Comparison of ENCODE assay signal across 8 mouse cellular contexts in genomic region chr6:128425046-128425445, GRCm38 (mm10). TPM values are rescaled to one million over a fixed set of nuclear protein-coding genes. Genes with fewer than 3 reads are reported as not detected.
DNase-seq lines count a peak whose midpoint lies in the region; ATAC-seq and TF ChIP-seq lines count a peak whose summit lies in the region.

No protein-coding gene starts in this region.

- peak overlapping the region; percentile 74 for H3K9ac ChIP-seq in heart, embryonic 16.5 days (ENCODE audit: low read length)
- peak overlapping the region; percentile 86 for H3K9ac ChIP-seq in MEL (ENCODE audit: control insufficient read depth, low read depth, low read length, poor library complexity, severe bottlenecking)
- peak overlapping the region; percentile 60 for H3K9ac ChIP-seq in heart, postnatal 0 days (replicated peaks; ENCODE audit: low read depth, low read length)

- no peak for TF ChIP-seq CTCF in MEL (IDR thresholded peaks at IDR 0.05 in 2 of 3, conservative IDR thresholded peaks at IDR 0.05 in 1 of 3; ENCODE audit: control insufficient read depth in 1 of 3, insufficient read depth in 1 of 3, low read depth in 2 of 3, low read length in 3 of 3, poor library complexity in 1 of 3, severe bottlenecking in 1 of 3)
- TF ChIP-seq CTCF in heart, postnatal 0 days (IDR thresholded peaks at IDR 0.05; ENCODE audit: low read depth): no peak

- H3K4me1 ChIP-seq in heart, embryonic 16.5 days (ENCODE audit: control insufficient read depth, insufficient read depth, low read length): peaks cover 4% of the 10 kb centered on the region; the same call in 1 of the 2 replicates
- H3K4me1 ChIP-seq in MEL (ENCODE audit: control insufficient read depth in 1 of 2, insufficient read depth in 2 of 2, low read length in 2 of 2): peaks cover 9 to 11% of the 10 kb centered on the region in 2 experiments
- H3K4me1 ChIP-seq in heart, postnatal 0 days (ENCODE audit: control insufficient read depth, insufficient read depth): no peaks in the 10 kb centered on the region; the same call in 1 of the 2 replicates
- H3K4me1 ChIP-seq in midbrain, embryonic 10.5 days: peaks cover 9% of the 10 kb centered on the region

- peaks cover 14% of the 10 kb centered on the region for H3K36me3 ChIP-seq in heart, embryonic 16.5 days (ENCODE audit: control insufficient read depth, insufficient read depth)
- H3K36me3 ChIP-seq in MEL (ENCODE audit: control insufficient read depth in 1 of 2, insufficient read depth in 2 of 2, low read length in 2 of 2): peaks cover 6 to 16% of the 10 kb centered on the region in 2 experiments; a peak in 3 of 4 replicates
- peaks cover 16% of the 10 kb centered on the region for H3K36me3 ChIP-seq in heart, postnatal 0 days (replicated peaks; ENCODE audit: control insufficient read depth, insufficient read depth, low read length)
- H3K36me3 ChIP-seq in midbrain, embryonic 10.5 days: peaks cover 44% of the 10 kb centered on the region

- DNase-seq in heart, adult 18-20 months: no peak
- no peak for DNase-seq in MEL (ENCODE audit: low read depth, low spot score)
- DNase-seq in heart, postnatal 0 days (ENCODE audit: low spot score): no peak
- no peak for DNase-seq in midbrain, embryonic 10.5 days (ENCODE audit: low spot score)
- no peak for DNase-seq in adrenal gland, postnatal 4 days (ENCODE audit: low spot score in 2 of 2)
- no peak for DNase-seq in adrenal gland, postnatal 36 days
- no peak for DNase-seq in left cerebral cortex, adult 11 months (ENCODE audit: low spot score)

- H3K79me2 ChIP-seq in MEL (ENCODE audit: control insufficient read depth, insufficient read depth, low read length, poor library complexity): peaks cover 1% of the 10 kb centered on the region; the same call in 1 of the 2 replicates

- no peaks in the 10 kb centered on the region for H3K9me3 ChIP-seq in heart, embryonic 16.5 days (replicated peaks; ENCODE audit: control insufficient read depth, low read length)
- no peaks in the 10 kb centered on the region; the same call in 1 of the 2 replicates for H3K9me3 ChIP-seq in MEL (replicated peaks; ENCODE audit: insufficient read depth, low read length)
- H3K9me3 ChIP-seq in heart, postnatal 0 days (replicated peaks; ENCODE audit: control insufficient read depth, low read length): no peaks in the 10 kb centered on the region
- H3K9me3 ChIP-seq in midbrain, embryonic 10.5 days (replicated peaks): no peaks in the 10 kb centered on the region

- TF ChIP-seq EP300 in MEL (IDR thresholded peaks at IDR 0.05; ENCODE audit: low read depth in 1 of 2, low read length in 2 of 2): no peak
- TF ChIP-seq EP300 in heart, postnatal 0 days (IDR thresholded peaks at IDR 0.05; ENCODE audit: low read depth): no peak

- no peak for TF ChIP-seq POLR2A in MEL (IDR thresholded peaks at IDR 0.05; ENCODE audit: control insufficient read depth in 1 of 2, insufficient read depth in 1 of 2, low read depth in 1 of 2, low read length in 2 of 2, poor library complexity in 1 of 2)

- ATAC-seq in heart, embryonic 16.5 days (replicated peaks; ENCODE audit: extremely low read depth, insufficient read depth, low FRiP score): no peak
- ATAC-seq in heart, postnatal 0 days (ENCODE audit: insufficient read depth, low read depth): no peak

- 20% methylated on average over 9 of the region's 9 CpGs for whole genome bisulfite sequencing in heart, embryonic 16.5 days
- WGBS in heart, postnatal 0 days: 19% methylated on average over 9 of the region's 9 CpGs
- WGBS in midbrain, embryonic 10.5 days: 20% methylated on average over 9 of the region's 9 CpGs

- TF ChIP-seq RAD21 in MEL (IDR thresholded peaks at IDR 0.05; ENCODE audit: low read depth, low read length): no peak

- peak overlapping the region; percentile 88 for H3K27ac ChIP-seq in heart, embryonic 16.5 days (ENCODE audit: low read length)
- H3K27ac ChIP-seq in MEL (ENCODE audit: control insufficient read depth, low read depth, low read length): peak overlapping the region; percentile 98
- H3K27ac ChIP-seq in heart, postnatal 0 days (ENCODE audit: low read depth): peak overlapping the region; percentile 93
- peak overlapping the region; percentile 98 for H3K27ac ChIP-seq in midbrain, embryonic 10.5 days (replicated peaks)

- H3K4me3 ChIP-seq in heart, embryonic 16.5 days (ENCODE audit: low read length): peak overlapping the region; percentile 76
- peak overlapping the region; percentile 62 to 68 for H3K4me3 ChIP-seq in MEL (ENCODE audit: control insufficient read depth in 1 of 2, insufficient read depth in 1 of 2, low read depth in 2 of 2, low read length in 2 of 2)
- H3K4me3 ChIP-seq in heart, postnatal 0 days (ENCODE audit: low read depth, low read length): peak overlapping the region; percentile 63
- peak overlapping the region; percentile 73 for H3K4me3 ChIP-seq in midbrain, embryonic 10.5 days

- no peaks in the 10 kb centered on the region for H3K27me3 ChIP-seq in heart, embryonic 16.5 days (ENCODE audit: control insufficient read depth, insufficient read depth, low read length)
- H3K27me3 ChIP-seq in MEL (ENCODE audit: control insufficient read depth in 1 of 2, insufficient read depth in 2 of 2, low read length in 2 of 2): no peaks in the 10 kb centered on the region
- H3K27me3 ChIP-seq in heart, postnatal 0 days (ENCODE audit: control insufficient read depth, insufficient read depth, low read length): no peaks in the 10 kb centered on the region
- H3K27me3 ChIP-seq in midbrain, embryonic 10.5 days (ENCODE audit: low read depth, poor library complexity, severe bottlenecking): no peaks in the 10 kb centered on the region

- peak overlapping the region; percentile 77 for H3K4me2 ChIP-seq in heart, embryonic 16.5 days (ENCODE audit: low read depth, low read length)
- peak overlapping the region; percentile 66 for H3K4me2 ChIP-seq in heart, postnatal 0 days (ENCODE audit: low read depth, low read length)

RNA-seq across cellular contexts. Expression of gene Itfg2, which starts 0.3 kb away (rescaled TPM):
- 28.4 and 35.6 TPM in 2 replicates for polyA plus RNA-seq in heart, embryonic 16.5 days (2015; fragmentation: Nextera tagmentation; extraction: Ambion mirVana)
- 10 to 100 TPM; 17.0 to 22.0 TPM for total RNA-seq in heart, adult 18-20 months (2021)
- 16.6 and 17.8 TPM in 2 replicates for total RNA-seq in MEL (2012; rRNA removed)
- 10 to 100 TPM in 1 of 2 experiments, not detected in 1; 44.8 TPM for polyA plus RNA-seq in MEL (2012; ENCODE audit: insufficient read depth in 1 of 2, insufficient read length in 2 of 2, low read depth in 1 of 2, low replicate concordance in 2 of 2, missing spikeins in 1 of 2)
- total RNA-seq in heart, postnatal 0 days (2014; rRNA removed; ENCODE audit: low replicate concordance): 29.2 and 62.3 TPM in 2 replicates
- polyA plus RNA-seq in heart, postnatal 0 days (2015; fragmentation: Nextera tagmentation; extraction: Ambion mirVana): 22.0 and 22.6 TPM in 2 replicates
- polyA plus RNA-seq in midbrain, embryonic 10.5 days (2016; fragmentation: Nextera tagmentation; extraction: Ambion mirVana): 41.6 and 42.8 TPM in 2 replicates
- total RNA-seq in adrenal gland, postnatal 4 days (2021): 10 to 100 TPM; 30.8 to 43.9 TPM
- total RNA-seq in adrenal gland, postnatal 36 days (2021): 10 to 100 TPM; 23.8 to 28.6 TPM

RNA-seq across cellular contexts. Expression of gene Fkbp4, which starts 13.4 kb away (rescaled TPM):
- 281 and 301 TPM in 2 replicates for polyA plus RNA-seq in heart, embryonic 16.5 days (2015; fragmentation: Nextera tagmentation; extraction: Ambion mirVana)
- total RNA-seq in heart, adult 18-20 months (2021): 100 to 1,000 TPM; 352 to 419 TPM
- total RNA-seq in MEL (2012; rRNA removed): 332 and 333 TPM in 2 replicates
- polyA plus RNA-seq in MEL (2012; ENCODE audit: insufficient read depth in 1 of 2, insufficient read length in 2 of 2, low read depth in 1 of 2, low replicate concordance in 2 of 2, missing spikeins in 1 of 2): 100 to 1,000 TPM; 426 to 934 TPM
- total RNA-seq in heart, postnatal 0 days (2014; rRNA removed; ENCODE audit: low replicate concordance): 148 and 154 TPM in 2 replicates
- polyA plus RNA-seq in heart, postnatal 0 days (2015; fragmentation: Nextera tagmentation; extraction: Ambion mirVana): 217 and 226 TPM in 2 replicates
- polyA plus RNA-seq in midbrain, embryonic 10.5 days (2016; fragmentation: Nextera tagmentation; extraction: Ambion mirVana): 652 and 727 TPM in 2 replicates
- total RNA-seq in adrenal gland, postnatal 4 days (2021): 100 to 1,000 TPM; 190 to 194 TPM
- total RNA-seq in adrenal gland, postnatal 36 days (2021): 100 to 1,000 TPM; 222 to 269 TPM

RNA-seq across cellular contexts. Expression of gene Nrip2, which starts 25.9 kb away (rescaled TPM):
- polyA plus RNA-seq in heart, embryonic 16.5 days (2015; fragmentation: Nextera tagmentation; extraction: Ambion mirVana): 3.4 and 4.1 TPM in 2 replicates
- total RNA-seq in heart, adult 18-20 months (2021): 1 to 10 TPM; 1.3 TPM
- total RNA-seq in MEL (2012; rRNA removed): 0.04 TPM in 1 of 2 replicates, not detected in the other
- polyA plus RNA-seq in MEL (2012; ENCODE audit: insufficient read depth in 1 of 2, insufficient read length in 2 of 2, low read depth in 1 of 2, low replicate concordance in 2 of 2, missing spikeins in 1 of 2): under 1 TPM in 1 of 2 experiments, not detected in 1; 0.86 TPM
- total RNA-seq in heart, postnatal 0 days (2014; rRNA removed; ENCODE audit: low replicate concordance): 0.85 and 8.2 TPM in 2 replicates
- 1.6 and 2.2 TPM in 2 replicates for polyA plus RNA-seq in heart, postnatal 0 days (2015; fragmentation: Nextera tagmentation; extraction: Ambion mirVana)
- 2.5 and 3.5 TPM in 2 replicates for polyA plus RNA-seq in midbrain, embryonic 10.5 days (2016; fragmentation: Nextera tagmentation; extraction: Ambion mirVana)
- 1 to 10 TPM; 4.1 to 6.2 TPM for total RNA-seq in adrenal gland, postnatal 4 days (2021)
- 1 to 10 TPM; 1.1 to 2.4 TPM for total RNA-seq in adrenal gland, postnatal 36 days (2021)

RNA-seq across cellular contexts. Expression of gene Gm44596, which starts 49.7 kb away (rescaled TPM):
- polyA plus RNA-seq in heart, embryonic 16.5 days (2015; fragmentation: Nextera tagmentation; extraction: Ambion mirVana): not detected in 2 replicates
- total RNA-seq in heart, adult 18-20 months (2021): not detected
- total RNA-seq in MEL (2012; rRNA removed): not detected in 2 replicates
- polyA plus RNA-seq in MEL (2012; ENCODE audit: insufficient read depth in 1 of 2, insufficient read length in 2 of 2, low read depth in 1 of 2, low replicate concordance in 2 of 2, missing spikeins in 1 of 2): not detected
- not detected in 2 replicates for total RNA-seq in heart, postnatal 0 days (2014; rRNA removed; ENCODE audit: low replicate concordance)
- not detected in 2 replicates for polyA plus RNA-seq in heart, postnatal 0 days (2015; fragmentation: Nextera tagmentation; extraction: Ambion mirVana)
- not detected in 2 replicates for polyA plus RNA-seq in midbrain, embryonic 10.5 days (2016; fragmentation: Nextera tagmentation; extraction: Ambion mirVana)
- not detected for total RNA-seq in adrenal gland, postnatal 4 days (2021)
- total RNA-seq in adrenal gland, postnatal 36 days (2021): not detected

RNA-seq across cellular contexts. Expression of gene Tex52, which starts 49.8 kb away (rescaled TPM):
- 0.14 and 0.22 TPM in 2 replicates for polyA plus RNA-seq in heart, embryonic 16.5 days (2015; fragmentation: Nextera tagmentation; extraction: Ambion mirVana)
- total RNA-seq in heart, adult 18-20 months (2021): not detected
- not detected in 2 replicates for total RNA-seq in MEL (2012; rRNA removed)
- under 1 TPM in 1 of 2 experiments, not detected in 1; 0.07 TPM for polyA plus RNA-seq in MEL (2012; ENCODE audit: insufficient read depth in 1 of 2, insufficient read length in 2 of 2, low read depth in 1 of 2, low replicate concordance in 2 of 2, missing spikeins in 1 of 2)
- not detected in 2 replicates for total RNA-seq in heart, postnatal 0 days (2014; rRNA removed; ENCODE audit: low replicate concordance)
- polyA plus RNA-seq in heart, postnatal 0 days (2015; fragmentation: Nextera tagmentation; extraction: Ambion mirVana): not detected in 2 replicates
- 0.56 and 0.66 TPM in 2 replicates for polyA plus RNA-seq in midbrain, embryonic 10.5 days (2016; fragmentation: Nextera tagmentation; extraction: Ambion mirVana)
- not detected for total RNA-seq in adrenal gland, postnatal 4 days (2021)
- total RNA-seq in adrenal gland, postnatal 36 days (2021): not detected
